Mouse (Mus musculus) heart, adult 2 months (tissue): ENCODE results near the gene Rfx7. TPM values are rescaled to one million over a fixed set of nuclear protein-coding genes. Genes with fewer than 3 reads are reported as not detected.

ENCODE experiments used
- DNase-seq, 2 experiments: peaks; one replicate each; pipeline ENCODE4 v3.0.0; 2021
- H3K27ac ChIP-seq: fragments of 200-600 bp; 2 replicates; pipeline ENCODE4 v1.8.1; 2022
- H3K27me3 ChIP-seq: fragments of 200-500 bp; 2 replicates; pipeline ENCODE4 v1.6.1; 2012; ENCODE audit warnings: mild to moderate bottlenecking, low read length, inconsistent platforms, mixed read lengths; ENCODE audit not compliant: control insufficient read depth, insufficient read depth
- H3K36me3 ChIP-seq: fragments of 200-500 bp; 2 replicates; pipeline ENCODE4 v1.6.1; 2012; ENCODE audit warnings: low read length, inconsistent platforms; ENCODE audit not compliant: control insufficient read depth, insufficient read depth
- H3K4me1 ChIP-seq: fragments of 200-500 bp; 2 replicates; pipeline ENCODE4 v1.6.1; 2011; ENCODE audit warnings: low read length; ENCODE audit not compliant: control insufficient read depth, insufficient read depth
- H3K4me3 ChIP-seq: fragments of 200-600 bp; 2 replicates; pipeline ENCODE4 v1.8.1; 2022
- H3K79me2 ChIP-seq: fragments of 200-500 bp; replicated peaks from 2 replicates; pipeline ENCODE4 v1.6.1; 2012; ENCODE audit warnings: mild to moderate bottlenecking, inconsistent platforms, low read length, moderate library complexity, mixed read lengths; ENCODE audit not compliant: control insufficient read depth, insufficient read depth
- H3K9ac ChIP-seq: fragments of 200-500 bp; 2 replicates; pipeline ENCODE4 v1.6.1; 2012; ENCODE audit warnings: low read depth, mild to moderate bottlenecking, control low read depth, inconsistent platforms, low read length, mixed read lengths
- CTCF ChIP-seq: fragments of 200-600 bp; IDR thresholded peaks from 2 replicates; pipeline ENCODE4 v1.8.1; 2022; ENCODE audit warnings: antibody characterized with exemption, mild to moderate bottlenecking, moderate library complexity
- EP300 ChIP-seq: fragments of 200-500 bp; IDR thresholded peaks from 2 replicates; pipeline ENCODE4 v1.6.1; 2011; ENCODE audit warnings: low read depth, low read length, control low read depth; ENCODE audit not compliant: insufficient read depth
- POLR2A ChIP-seq: fragments of 200-500 bp; IDR thresholded peaks from 2 replicates; pipeline ENCODE4 v1.6.1; 2011; ENCODE audit warnings: mild to moderate bottlenecking, low read depth, low read length, control low read depth; ENCODE audit not compliant: insufficient read depth
- WGBS: fragments of 180-500 bp; shearing (Covaris S2); methylation state at CpG from one replicate; pipeline ENCODE4 v1.1.7; 2018; 5-methylcytosine and 5-hydroxymethylcytosine counted together
- intact Hi-C: fragments of 180-260 bp; cut with DNase I; formaldehyde crosslinking; loops from one replicate; pipeline ENCODE4 v1.15.1; 2025
- polyA plus RNA-seq: library from polyadenylated mRNA; depleted of rRNA; stranded (reverse); fragments of >200 nt; gene quantifications from 2 replicates; pipeline ENCODE4 v1.2.3, GENCODE M21; 2012
- total RNA-seq, 2 experiments: library from RNA; stranded (reverse); gene quantifications; 2 replicates each; pipeline ENCODE4 v1.2.3; 2021

The Rfx7 gene
- total and polyA plus RNA-seq, 3 experiments: 2.9 to 8.1 (median 6.7) TPM

- DNase-seq: no peak
- H3K36me3 ChIP-seq: no peaks in the 10 kb centered on the region; the same call in 1 of the 2 replicates
- TF ChIP-seq CTCF (no peak), EP300 (no peak), POLR2A (no peak)
- peaks cover 3% of the 10 kb centered on the region; the same call in 1 of the 2 replicates for H3K79me2 ChIP-seq
- intact Hi-C loops: loop anchor here (5.0 kb wide), 3 partner anchors 59 to 256 kb away; no protein-coding TSS in a partner anchor
- H3K27ac ChIP-seq: peak overlapping the region; percentile 92
- H3K9ac ChIP-seq: peak overlapping the region; percentile 91
- H3K4me3 ChIP-seq: peak overlapping the region; percentile 77
- H3K4me1 ChIP-seq: peaks cover 1% of the 10 kb centered on the region
- WGBS: 0% methylated on average over 2 of the region's 2 CpGs
- no peaks in the 10 kb centered on the region for H3K27me3 ChIP-seq
These were observed 1.0 kb downstream of the Rfx7 start for GRCm38 (mm10) chr9:72533089-72533415.

- intact Hi-C loops: loop anchor here (5.0 kb wide), 3 partner anchors 57 to 258 kb away; no protein-coding TSS in a partner anchor
These were observed 2.9 kb downstream of the Rfx7 start for GRCm38 (mm10) chr9:72534985-72535384.

GRCm38 (mm10) chr9:72535394-72535793 is 3.4 kb downstream of the Rfx7 start:
- TF ChIP-seq CTCF (no peak), POLR2A (no peak), EP300 (no peak)
- Histone ChIP-seq H3K27ac (no peak overlapping the region; the same call in 1 of the 2 replicates), H3K36me3 (no peaks in the 10 kb centered on the region; the same call in 1 of the 2 replicates), H3K4me3 (no peak overlapping the region), H3K4me1 (peaks cover 1% of the 10 kb centered on the region), H3K79me2 (peaks cover 4% of the 10 kb centered on the region; the same call in 1 of the 2 replicates), H3K27me3 (no peaks in the 10 kb centered on the region), H3K9ac (no peak overlapping the region)
- intact Hi-C loops: no loop called here
- DNase-seq: no peak
- 50% methylated on average over 3 of the region's 3 CpGs for WGBS

More at GRCm38 (mm10) chr9:72534985-72535384, 2.9 kb downstream of the Rfx7 start:
- H3K36me3 ChIP-seq: no peaks in the 10 kb centered on the region; the same call in 1 of the 2 replicates
- 53% methylated on average over 2 of the region's 2 CpGs for WGBS
- H3K79me2 ChIP-seq: peaks cover 3% of the 10 kb centered on the region; the same call in 1 of the 2 replicates
- H3K4me3 ChIP-seq: no peak overlapping the region
- H3K27me3 ChIP-seq: no peaks in the 10 kb centered on the region
- DNase-seq: no peak
- peaks cover 1% of the 10 kb centered on the region for H3K4me1 ChIP-seq
- no peak overlapping the region; the same call in 1 of the 2 replicates for H3K27ac ChIP-seq
- TF ChIP-seq CTCF (no peak), EP300 (no peak), POLR2A (no peak)
- H3K9ac ChIP-seq: no peak overlapping the region

GRCm38 (mm10) chr9:72537086-72537485 is 5.0 kb downstream of the Rfx7 start:
- Histone ChIP-seq H3K9ac (no peak overlapping the region), H3K27ac (no peak overlapping the region), H3K4me1 (no peaks in the 10 kb centered on the region; the same call in 1 of the 2 replicates), H3K36me3 (no peaks in the 10 kb centered on the region; the same call in 1 of the 2 replicates), H3K27me3 (no peaks in the 10 kb centered on the region), H3K79me2 (peaks cover 5% of the 10 kb centered on the region), H3K4me3 (no peak overlapping the region)
- intact Hi-C loops: no loop called here
- TF ChIP-seq EP300 (no peak), CTCF (peak; percentile 48), POLR2A (no peak)
- WGBS: 72% methylated on average over 1 of the region's 1 CpGs
- no peak for DNase-seq

GRCm38 (mm10) chr9:72543590-72543989 is 11.6 kb downstream of the Rfx7 start:
- no peaks in the 10 kb centered on the region for H3K36me3 ChIP-seq
- no peak overlapping the region for H3K4me3 ChIP-seq
- no peak overlapping the region for H3K27ac ChIP-seq
- no peaks in the 10 kb centered on the region for H3K4me1 ChIP-seq
- no peak for DNase-seq
- H3K9ac ChIP-seq: no peak overlapping the region
- intact Hi-C loops: no loop called here
- no peaks in the 10 kb centered on the region for H3K27me3 ChIP-seq
- TF ChIP-seq POLR2A (no peak), CTCF (no peak), EP300 (no peak)
- H3K79me2 ChIP-seq: peaks cover 3% of the 10 kb centered on the region

GRCm38 (mm10) chr9:72558780-72559179 is 26.7 kb downstream of the Rfx7 start:
- TF ChIP-seq EP300: no peak
- TF ChIP-seq POLR2A: no peak
- TF ChIP-seq CTCF: no peak
- no peak overlapping the region for H3K4me3 ChIP-seq
- no peaks in the 10 kb centered on the region for H3K27me3 ChIP-seq
- no peaks in the 10 kb centered on the region for H3K79me2 ChIP-seq
- intact Hi-C loops: no loop called here
- DNase-seq: no peak
- no peak overlapping the region for H3K9ac ChIP-seq
- H3K27ac ChIP-seq: no peak overlapping the region
- 83% methylated on average over 1 of the region's 1 CpGs for WGBS
- H3K4me1 ChIP-seq: no peaks in the 10 kb centered on the region
- no peaks in the 10 kb centered on the region for H3K36me3 ChIP-seq
